Mouse (Mus musculus) heart, postnatal 10 days (tissue): ENCODE measurements around the gene Cabin1. TPM values are rescaled to one million over a fixed set of nuclear protein-coding genes. Genes with fewer than 3 reads are reported as not detected.

Source experiments
- DNase-seq, 2 experiments: peaks; one replicate each; pipeline ENCODE4 v3.0.0; 2021
- intact Hi-C: fragments of 180-260 bp; cut with DNase I; formaldehyde crosslinking; loops from one replicate; pipeline ENCODE4 v1.15.1; 2025
- total RNA-seq, 2 experiments: library from RNA; stranded (reverse); gene quantifications; 2 replicates each; pipeline ENCODE4 v1.2.3; 2021

Cabin1 gene
- total RNA-seq = 10 to 100 TPM; 26.0 to 33.6 TPM

GRCm38 (mm10) chr10:75763682-75764518 is at the start of gene Cabin1:
Cabin1 (minus strand) TSS chr10:75764341.
- peak; percentile 98 to 99 for DNase-seq
- intact Hi-C loops = loop anchor here (5.0 kb wide), 1 partner anchor 73 kb away; the partner anchor contains the start of gene Gstt2

GRCm38 (mm10) chr10:75804217-75804616 is 40.1 kb upstream of the Cabin1 start:
- intact Hi-C loops = no loop called here
- DNase-seq = no peak

GRCm38 (mm10) chr10:75798176-75798696 is 34.1 kb upstream of the Cabin1 start, which contains the start of gene Gstt1:
Gstt1 (minus strand) TSS chr10:75798584.
- peak; percentile 60 to 69 for DNase-seq
- intact Hi-C loops = no loop called here

- intact Hi-C loops = no loop called here
- peak; percentile 57 to 64 for DNase-seq
Observed at GRCm38 (mm10) chr10:75797619-75798175, 33.6 kb upstream of the Cabin1 start.

GRCm38 (mm10) chr10:75796731-75797516 is 32.8 kb upstream of the Cabin1 start:
- DNase-seq = no peak

GRCm38 (mm10) chr10:75794880-75795279 is 30.7 kb upstream of the Cabin1 start:
- intact Hi-C loops = no loop called here
- DNase-seq = no peak

More at GRCm38 (mm10) chr10:75796731-75797516, 32.8 kb upstream of the Cabin1 start:
- intact Hi-C loops = no loop called here

GRCm38 (mm10) chr10:75790773-75791172 is 26.6 kb upstream of the Cabin1 start:
- intact Hi-C loops = no loop called here
- DNase-seq = no peak

- no peak for DNase-seq
- intact Hi-C loops = no loop called here
Observed at GRCm38 (mm10) chr10:75789841-75790240, 25.7 kb upstream of the Cabin1 start.

GRCm38 (mm10) chr10:75789081-75789735 is 25.1 kb upstream of the Cabin1 start:
- DNase-seq = no peak
- intact Hi-C loops = no loop called here

GRCm38 (mm10) chr10:75788277-75788676 is 24.1 kb upstream of the Cabin1 start:
- DNase-seq = no peak
- intact Hi-C loops = no loop called here

- intact Hi-C loops = no loop called here
- no peak for DNase-seq
Observed at GRCm38 (mm10) chr10:75785442-75785841, 21.3 kb upstream of the Cabin1 start.

- intact Hi-C loops = no loop called here
- peak; percentile 63 to 69 for DNase-seq
Observed at GRCm38 (mm10) chr10:75780769-75781578, 16.8 kb upstream of the Cabin1 start, which contains the start of the genes Gm20441 and Gstt3. Gm20441 (minus strand) TSS chr10:75780954. Gstt3 (minus strand) TSS chr10:75781414.

- intact Hi-C loops = no loop called here
- no peak for DNase-seq
Observed at GRCm38 (mm10) chr10:75779206-75780174, 15.3 kb upstream of the Cabin1 start.

GRCm38 (mm10) chr10:75777885-75778284 is 13.7 kb upstream of the Cabin1 start:
- intact Hi-C loops = no loop called here
- no peak for DNase-seq

- intact Hi-C loops = no loop called here
- DNase-seq = no peak
Observed at GRCm38 (mm10) chr10:75776562-75776961, 12.4 kb upstream of the Cabin1 start.

- intact Hi-C loops = no loop called here
- DNase-seq = no peak
Observed at GRCm38 (mm10) chr10:75774587-75774986, 10.4 kb upstream of the Cabin1 start.

- intact Hi-C loops = no loop called here
- no peak for DNase-seq
Observed at GRCm38 (mm10) chr10:75774102-75774501, 10.0 kb upstream of the Cabin1 start.
